Mouse (Mus musculus) left cerebral cortex, adult 2 months (tissue): Measurements from ENCODE around the gene Fxyd6. TPM values are rescaled to one million over a fixed set of nuclear protein-coding genes. Genes with fewer than 3 reads are reported as not detected.

Source experiments
- DNase-seq, 2 experiments: peaks; one replicate each; pipeline ENCODE4 v3.0.0; 2021 to 2022; ENCODE audit warnings: low spot score in 2 of 2, mixed read lengths in 1 of 2; ENCODE audit errors: extremely low spot score in 1 of 2
- H3K27ac ChIP-seq: fragments of 200-600 bp; 2 replicates; pipeline ENCODE4 v1.8.1; 2022
- H3K4me3 ChIP-seq: fragments of 200-600 bp; 2 replicates; pipeline ENCODE4 v1.8.1; 2022
- CTCF ChIP-seq: fragments of 200-600 bp; IDR thresholded peaks from 2 replicates; pipeline ENCODE4 v1.8.1; 2022; ENCODE audit warnings: antibody characterized with exemption, mild to moderate bottlenecking, moderate library complexity
- intact Hi-C: fragments of 180-260 bp; cut with DNase I; formaldehyde crosslinking; loops from one replicate; pipeline ENCODE4 v1.15.1; 2025
- total RNA-seq, 2 experiments: library from RNA; stranded (reverse); gene quantifications; 2 replicates each; pipeline ENCODE4 v1.2.3; 2021

Fxyd6 gene
- total RNA-seq, 2 experiments from 2014 or later: 106 to 107 TPM

DNA sequence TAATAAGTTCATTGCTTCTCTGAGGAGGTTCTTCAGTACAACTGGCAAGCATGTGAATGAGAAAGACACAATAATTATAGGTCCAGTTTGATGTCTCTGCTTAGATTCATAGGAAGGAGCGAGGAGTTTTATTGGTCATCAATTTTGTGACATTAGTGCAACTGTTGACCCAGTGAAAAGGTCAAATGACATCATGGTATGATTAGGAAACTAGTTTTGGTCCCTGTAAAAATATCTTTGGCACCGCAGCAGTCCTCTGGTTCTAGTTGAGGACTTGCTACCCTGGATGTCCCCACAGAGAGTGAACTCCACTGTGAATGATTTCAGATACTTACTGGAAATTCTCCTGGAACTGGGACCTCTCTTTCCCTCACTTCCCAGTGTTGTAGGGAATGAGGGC is 14.8 kb upstream of the Fxyd6 start:
- no peak overlapping the region for H3K4me3 ChIP-seq
- no peak for DNase-seq
- H3K27ac ChIP-seq: no peak overlapping the region
- intact Hi-C loops: no loop called here
- no peak for TF ChIP-seq CTCF

DNA sequence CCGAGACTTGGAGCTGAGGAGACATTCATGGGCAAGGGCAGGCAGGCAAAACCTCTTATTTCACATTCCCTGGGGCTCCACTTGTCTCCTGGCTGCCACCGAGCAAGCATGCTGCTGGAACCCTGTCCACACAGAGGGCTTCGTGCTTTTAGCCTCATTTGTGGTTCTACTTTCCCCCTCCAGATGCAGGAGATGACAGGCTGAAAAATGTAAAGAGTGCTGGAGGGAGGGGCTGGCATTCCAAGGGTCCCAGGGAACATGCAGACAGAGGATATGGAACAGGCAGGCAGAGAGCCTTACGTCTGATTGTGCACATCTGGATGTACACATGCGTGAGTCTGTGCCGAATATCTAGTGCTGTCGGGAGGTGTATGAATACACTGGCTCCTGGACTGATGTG is 11.6 kb upstream of the Fxyd6 start:
- DNase-seq: no peak
- Histone ChIP-seq H3K4me3 (no peak overlapping the region), H3K27ac (no peak overlapping the region)
- no peak for TF ChIP-seq CTCF
- intact Hi-C loops: no loop called here

- Histone ChIP-seq H3K4me3 (no peak overlapping the region), H3K27ac (no peak overlapping the region)
- DNase-seq: no peak
- no peak for TF ChIP-seq CTCF
- intact Hi-C loops: no loop called here
Observed at GRCm38 (mm10) chr9:45362051-45362461, 7.9 kb upstream of the Fxyd6 start.

- TF ChIP-seq CTCF: no peak
- intact Hi-C loops: no loop called here
- Histone ChIP-seq H3K27ac (no peak overlapping the region), H3K4me3 (no peak overlapping the region)
- DNase-seq: no peak
Observed at GRCm38 (mm10) chr9:45363639-45364214, 6.3 kb upstream of the Fxyd6 start.

DNA sequence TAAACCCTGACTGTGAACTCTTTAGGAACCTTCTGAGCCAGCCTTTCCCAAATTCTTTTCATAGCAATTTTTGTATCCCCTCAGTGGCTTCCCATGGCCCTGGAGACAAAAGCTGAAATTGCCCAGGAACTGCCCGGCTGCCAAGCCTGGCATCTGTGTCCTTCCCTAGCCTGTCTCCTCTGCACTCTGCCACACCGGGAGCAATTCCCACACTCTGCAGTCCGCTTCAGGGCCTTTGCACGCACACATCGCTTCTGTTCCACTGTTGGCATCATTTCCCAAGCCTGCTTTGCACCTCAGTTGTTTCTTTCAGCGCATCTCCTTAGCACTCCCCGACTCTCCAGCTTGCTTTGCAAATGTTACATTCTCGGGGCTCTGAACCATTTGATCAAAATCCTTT is 2.3 kb upstream of the Fxyd6 start:
- Histone ChIP-seq H3K4me3 (no peak overlapping the region), H3K27ac (no peak overlapping the region)
- intact Hi-C loops: no loop called here
- DNase-seq: no peak
- no peak for TF ChIP-seq CTCF

DNA sequence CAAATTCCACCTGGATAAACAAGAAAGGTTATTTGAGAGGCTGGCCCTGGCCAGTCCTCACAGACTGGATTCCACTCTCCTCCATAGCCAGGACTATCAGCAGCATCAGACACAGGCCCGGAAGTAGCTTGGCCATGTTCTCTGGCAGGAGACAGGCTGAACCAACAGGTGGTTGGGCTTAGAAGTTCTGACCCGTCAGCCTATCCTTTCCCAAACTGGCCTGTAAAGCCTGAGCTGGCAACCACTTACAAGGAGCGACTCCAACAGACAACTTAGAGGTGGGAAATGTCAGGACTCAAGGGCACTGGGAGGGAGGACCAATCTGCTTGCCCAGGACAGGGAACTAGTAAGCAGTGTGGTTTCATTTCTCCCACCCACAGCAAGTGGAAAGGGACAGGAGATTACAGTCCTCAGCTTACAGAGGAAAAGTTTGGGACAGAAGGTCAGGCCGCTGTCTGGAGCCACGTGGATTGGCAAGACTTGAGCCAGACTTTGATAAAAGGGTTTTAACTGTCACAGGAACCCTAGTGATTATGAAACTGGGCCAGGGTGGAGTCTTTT is 1.6 kb upstream of the Fxyd6 start:
- no peak for TF ChIP-seq CTCF
- Histone ChIP-seq H3K27ac (no peak overlapping the region), H3K4me3 (no peak overlapping the region)
- no peak for DNase-seq
- intact Hi-C loops: no loop called here

- H3K4me3 ChIP-seq: peak overlapping the region; percentile 57
- H3K27ac ChIP-seq: peak overlapping the region; percentile 70
- no peak for DNase-seq
- intact Hi-C loops: no loop called here
- TF ChIP-seq CTCF: no peak
Observed at GRCm38 (mm10) chr9:45370616-45371336, 791 bp downstream of the Fxyd6 start.

DNA sequence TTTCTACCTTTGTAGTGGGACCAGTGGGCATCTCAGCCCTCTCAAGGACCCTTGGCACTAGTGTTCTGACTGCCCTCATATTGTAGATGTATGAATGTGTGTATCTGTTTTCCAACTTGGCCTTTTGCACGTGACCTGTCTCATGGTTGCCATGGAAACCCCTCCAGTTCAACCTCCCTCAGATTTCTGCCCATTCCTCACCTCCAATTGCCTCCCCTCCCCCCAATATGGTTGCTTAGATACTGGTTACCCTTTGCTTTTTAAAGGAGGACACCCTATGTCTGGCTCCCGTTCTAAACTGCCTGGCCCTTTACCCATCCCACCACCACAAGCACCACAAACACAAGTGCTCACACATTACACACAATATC is 1.3 kb downstream of the Fxyd6 start:
- intact Hi-C loops: no loop called here
- Histone ChIP-seq H3K27ac (peak overlapping the region; percentile 70), H3K4me3 (peak overlapping the region; percentile 57)
- no peak for DNase-seq
- TF ChIP-seq CTCF: no peak

- no peak for DNase-seq
- intact Hi-C loops: no loop called here
- Histone ChIP-seq H3K27ac (no peak overlapping the region), H3K4me3 (no peak overlapping the region)
- no peak for TF ChIP-seq CTCF
Observed at GRCm38 (mm10) chr9:45373896-45374295, 3.9 kb downstream of the Fxyd6 start.

- Histone ChIP-seq H3K4me3 (no peak overlapping the region), H3K27ac (no peak overlapping the region)
- no peak for TF ChIP-seq CTCF
- no peak for DNase-seq
- intact Hi-C loops: no loop called here
Observed at GRCm38 (mm10) chr9:45374988-45375502, 5.1 kb downstream of the Fxyd6 start.

DNA sequence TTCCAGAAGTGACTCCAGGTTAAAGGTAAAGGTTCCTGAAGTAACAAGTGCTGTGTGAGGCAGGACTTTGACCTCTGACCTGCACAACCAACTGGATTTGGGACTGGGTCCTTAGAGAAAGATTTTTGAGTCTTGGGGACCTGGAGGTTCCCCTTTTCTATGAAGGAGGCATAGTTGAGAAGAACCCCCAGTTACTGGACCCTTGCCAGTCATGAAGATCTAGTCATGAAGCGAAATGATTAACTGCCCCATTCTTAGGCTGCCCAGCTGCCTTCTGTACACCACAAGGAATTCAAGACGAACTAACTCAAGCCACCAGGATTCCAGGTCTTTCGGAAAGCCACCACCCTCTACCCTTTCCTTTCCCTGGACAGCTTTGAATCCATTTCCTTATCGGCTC is 6.4 kb downstream of the Fxyd6 start:
- intact Hi-C loops: no loop called here
- no peak for TF ChIP-seq CTCF

DNA sequence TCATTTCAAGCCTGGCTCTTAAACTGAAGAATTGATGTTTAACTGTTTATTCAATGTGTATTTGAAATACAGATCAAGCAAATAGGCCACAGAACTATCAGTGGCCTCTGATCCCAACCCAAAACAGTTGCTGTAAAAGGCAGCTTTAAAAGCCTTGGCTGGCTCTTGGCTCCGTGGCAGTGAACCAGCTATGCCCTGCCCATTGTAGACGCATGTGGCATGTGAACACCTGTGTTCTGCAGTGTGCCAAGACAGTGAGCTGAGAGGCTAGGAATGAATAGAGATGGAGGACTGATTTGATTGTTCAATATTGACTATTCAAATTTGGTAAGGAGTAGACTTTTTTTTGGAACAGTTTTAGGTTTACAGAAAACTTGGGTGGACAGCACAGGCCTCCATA is 6.9 kb downstream of the Fxyd6 start:
- no peak for TF ChIP-seq CTCF
- intact Hi-C loops: no loop called here
- no peak overlapping the region for H3K4me3 ChIP-seq
- no peak for DNase-seq
- no peak overlapping the region for H3K27ac ChIP-seq

More for the DNA sequence above, 6.4 kb downstream of the Fxyd6 start:
- H3K4me3 ChIP-seq: no peak overlapping the region
- no peak overlapping the region for H3K27ac ChIP-seq
- DNase-seq: no peak
